Mouse (Mus musculus) heart, embryonic 13.5 days (tissue): ENCODE results near the gene Sf3b2. TPM values are rescaled to one million over a fixed set of nuclear protein-coding genes. Genes with fewer than 3 reads are reported as not detected.
"Not testable (repeated sequence)": the region's sequence is repeated elsewhere in the genome, so short reads cannot be mapped to it uniquely, and the experiment has no call there.

ENCODE experiments used
- ATAC-seq: fragments of 200-750 bp; cut with Nextera tagmentation; 2 replicates; pipeline ENCODE4 v1.8.0; 2017; ENCODE audit warnings: moderate TSS enrichment; ENCODE audit not compliant: insufficient number of reproducible peaks, low FRiP score, low TSS enrichment; ENCODE audit errors: extremely low read depth
- H3K27ac ChIP-seq: fragments of 300-500 bp; sonication (generic); replicated peaks from 2 replicates; pipeline ENCODE4 v1.5.1; 2015; ENCODE audit warnings: moderate library complexity, mild to moderate bottlenecking, inconsistent platforms
- H3K27me3 ChIP-seq: fragments of 300-500 bp; sonication (generic); replicated peaks from 2 replicates; pipeline ENCODE4 v1.6.1; 2015; ENCODE audit warnings: mild to moderate bottlenecking, inconsistent platforms
- H3K36me3 ChIP-seq: fragments of 300-500 bp; sonication (generic); 2 replicates; pipeline ENCODE4 v1.6.1; 2015; ENCODE audit warnings: mild to moderate bottlenecking, inconsistent platforms
- H3K4me1 ChIP-seq: fragments of 300-500 bp; sonication (generic); 2 replicates; pipeline ENCODE4 v1.6.1; 2015; ENCODE audit warnings: inconsistent platforms
- H3K4me2 ChIP-seq: fragments of 300-500 bp; sonication (generic); 2 replicates; pipeline ENCODE4 v1.6.1; 2015; ENCODE audit warnings: inconsistent platforms, mild to moderate bottlenecking, moderate library complexity
- H3K4me3 ChIP-seq: fragments of 300-500 bp; sonication (generic); 2 replicates; pipeline ENCODE4 v1.5.1; 2015; ENCODE audit warnings: moderate library complexity, mild to moderate bottlenecking, inconsistent platforms
- H3K9ac ChIP-seq: fragments of 300-500 bp; sonication (generic); 2 replicates; pipeline ENCODE4 v1.6.1; 2015; ENCODE audit warnings: inconsistent platforms, mild to moderate bottlenecking, moderate library complexity
- H3K9me3 ChIP-seq: fragments of 300-500 bp; sonication (generic); 2 replicates; pipeline ENCODE4 v1.6.1; 2016; ENCODE audit warnings: inconsistent platforms
- WGBS: fragments of 180-500 bp; shearing (Covaris S2); methylation state at CpG from one replicate; pipeline ENCODE4 v1.1.7; 2015; ENCODE audit warnings: mixed read lengths; 5-methylcytosine and 5-hydroxymethylcytosine counted together
- polyA plus RNA-seq: library from polyadenylated mRNA; unstranded; fragments of >200 nt; fragmentation: Nextera tagmentation; extraction: Ambion mirVana; gene quantifications from 2 replicates; pipeline ENCODE4 v1.2.1, GENCODE M21; 2015

Sf3b2 gene
- polyA plus RNA-seq, 1 experiment from 2014 or later, result 210 TPM

DNA sequence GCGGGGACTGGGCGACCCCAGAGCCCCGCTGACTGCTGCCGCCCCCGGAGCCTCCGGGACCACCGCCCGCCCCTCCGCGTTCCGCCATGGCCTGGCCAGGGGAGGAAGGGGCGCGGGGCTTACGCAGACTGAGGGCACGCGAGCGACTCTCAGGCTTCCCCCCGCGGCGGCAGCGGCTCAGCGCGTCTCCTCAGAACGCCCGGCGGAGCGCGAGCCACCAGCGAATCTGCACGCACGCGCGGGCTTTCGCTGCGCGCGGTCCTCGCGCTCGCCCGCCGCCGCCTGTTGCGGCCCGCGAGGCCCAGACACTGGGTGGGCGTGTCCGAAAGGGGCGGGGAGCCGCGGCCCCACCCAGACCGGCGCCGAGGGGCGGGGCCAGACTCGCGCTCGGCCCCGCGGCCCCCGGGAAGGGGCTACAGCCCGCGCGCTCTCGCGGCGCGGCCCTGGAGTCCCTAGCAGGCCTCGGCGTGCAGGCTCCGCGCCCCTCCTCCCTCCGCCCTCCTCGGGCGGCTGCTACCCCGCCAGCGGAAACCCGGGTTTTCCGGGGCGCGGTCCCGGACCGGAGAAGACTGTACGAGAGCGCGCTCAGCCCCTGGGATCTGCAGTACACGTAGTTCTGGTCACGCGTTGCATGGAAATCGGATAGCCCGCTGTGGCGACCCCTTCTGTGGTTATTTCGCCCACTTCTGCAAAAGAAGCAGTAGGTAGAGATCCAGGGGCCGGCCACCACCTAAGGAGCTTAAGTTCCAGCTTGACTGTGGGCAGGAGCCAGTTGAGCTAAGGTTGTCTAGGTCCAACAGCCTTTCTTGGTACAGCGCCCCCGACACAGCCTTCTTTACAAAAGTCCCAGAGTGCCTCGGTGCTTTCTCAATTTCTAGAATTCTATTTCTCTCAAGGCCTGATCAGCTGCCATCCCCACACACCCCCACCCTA, 22.2 kb downstream of the Sf3b2 start, which contains the start of gene Pacs1:
Pacs1 (minus strand) TSS at position 319 of the 933 bp plus-strand sequence.
- H3K36me3 ChIP-seq, result peaks cover 40% of the 10 kb centered on the region
- H3K27ac ChIP-seq, result peak within 1 kb of the TSS; percentile 92
- peak within 1 kb of the TSS; percentile 94 for H3K4me2 ChIP-seq
- H3K4me1 ChIP-seq, result peaks cover 52% of the 10 kb centered on the region
- H3K4me3 ChIP-seq, result peak within 1 kb of the TSS; percentile 95
- under 1% methylated on average over 77 of the region's 97 CpGs for WGBS
- H3K27me3 ChIP-seq, result no peaks in the 10 kb centered on the region
- no peaks in the 10 kb centered on the region for H3K9me3 ChIP-seq
- peak within 1 kb of the TSS; percentile 97 for H3K9ac ChIP-seq
- ATAC-seq, result peak; percentile 91

GRCm38 (mm10) chr19:5272326-5272795, 22.9 kb downstream of the Sf3b2 start:
- Histone ChIP-seq H3K4me1 (peaks cover 59% of the 10 kb centered on the region), H3K4me2 (peak overlapping the region; percentile 94), H3K27me3 (no peaks in the 10 kb centered on the region), H3K27ac (peak overlapping the region; percentile 92), H3K9me3 (no peaks in the 10 kb centered on the region), H3K9ac (peak overlapping the region; percentile 97), H3K36me3 (peaks cover 33% of the 10 kb centered on the region), H3K4me3 (peak overlapping the region; percentile 95)
- WGBS, result under 1% methylated on average over 27 of the region's 30 CpGs
- ATAC-seq, result peak; percentile 15; the same call in 1 of the 2 replicates

GRCm38 (mm10) chr19:5271430-5271829, 23.8 kb downstream of the Sf3b2 start:
- Histone ChIP-seq H3K4me2 (peak overlapping the region; percentile 94), H3K9ac (peak overlapping the region; percentile 97), H3K9me3 (no peaks in the 10 kb centered on the region), H3K27me3 (no peaks in the 10 kb centered on the region), H3K27ac (no peak overlapping the region), H3K36me3 (peaks cover 26% of the 10 kb centered on the region), H3K4me1 (peaks cover 68% of the 10 kb centered on the region), H3K4me3 (peak overlapping the region; percentile 95)
- no peak for ATAC-seq
- WGBS, result 35% methylated on average over 1 of the region's 1 CpGs

- H3K27ac ChIP-seq, result no peak overlapping the region
- H3K9ac ChIP-seq, result peak overlapping the region; percentile 56; the same call in 1 of the 2 replicates
- 30% methylated on average over 5 of the region's 5 CpGs for WGBS
- H3K4me1 ChIP-seq, result peaks cover 73% of the 10 kb centered on the region
- no peaks in the 10 kb centered on the region for H3K27me3 ChIP-seq
- no peaks in the 10 kb centered on the region for H3K9me3 ChIP-seq
- no peak for ATAC-seq
- H3K4me3 ChIP-seq, result no peak overlapping the region
- peaks cover 5% of the 10 kb centered on the region for H3K36me3 ChIP-seq
- peak overlapping the region; percentile 24; the same call in 1 of the 2 replicates for H3K4me2 ChIP-seq
Observed at GRCm38 (mm10) chr19:5269392-5269791, 25.9 kb downstream of the Sf3b2 start.

DNA sequence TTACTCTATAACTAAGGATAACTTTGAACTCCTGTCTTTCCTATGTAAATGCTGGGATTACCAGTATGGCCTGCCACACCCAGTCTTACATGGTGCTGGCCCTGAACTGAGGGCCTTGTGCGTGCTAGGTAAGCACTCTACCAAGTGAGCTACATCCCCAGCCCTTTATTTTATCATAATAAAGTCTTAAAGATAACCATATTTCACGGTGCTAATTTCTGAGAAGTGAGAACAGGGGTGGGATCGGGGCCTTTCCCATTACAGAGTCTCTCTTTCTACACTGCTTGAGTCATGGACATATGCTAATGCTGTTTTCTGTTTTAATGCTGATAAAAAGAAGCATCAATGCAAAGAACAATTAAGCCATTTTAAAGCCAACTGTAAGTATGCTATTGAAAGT, 26.4 kb downstream of the Sf3b2 start:
- no peaks in the 10 kb centered on the region for H3K9me3 ChIP-seq

DNA sequence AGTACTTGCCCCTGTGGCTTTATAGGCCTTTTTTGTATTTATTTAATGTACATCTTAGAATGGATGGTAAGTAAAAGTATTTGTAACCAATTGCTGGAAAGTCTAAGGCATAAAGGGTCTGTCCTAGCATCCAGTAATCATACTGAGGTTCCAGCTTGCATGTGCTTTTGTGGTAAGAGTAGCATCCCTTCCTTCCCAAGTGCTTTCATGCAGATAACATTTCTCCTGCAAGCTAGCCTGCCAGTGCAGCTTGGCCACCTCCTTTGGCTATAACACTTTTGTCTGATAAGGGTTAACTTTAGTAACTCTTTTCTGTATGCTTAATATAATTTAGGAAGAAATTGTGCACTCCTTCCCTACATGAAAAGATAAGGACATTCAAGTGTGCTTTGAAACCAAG, 27.2 kb downstream of the Sf3b2 start:
- ATAC-seq, result no peak
- no peaks in the 10 kb centered on the region for H3K9me3 ChIP-seq
- no peaks in the 10 kb centered on the region for H3K36me3 ChIP-seq
- no peaks in the 10 kb centered on the region for H3K27me3 ChIP-seq
- H3K4me3 ChIP-seq, result no peak overlapping the region
- peaks cover 61% of the 10 kb centered on the region for H3K4me1 ChIP-seq
- no peak overlapping the region for H3K27ac ChIP-seq
- no peak overlapping the region for H3K4me2 ChIP-seq
- no peak overlapping the region for H3K9ac ChIP-seq

More for the DNA sequence above, 26.4 kb downstream of the Sf3b2 start:
- no peak overlapping the region for H3K27ac ChIP-seq
- H3K4me3 ChIP-seq, result no peak overlapping the region
- H3K4me2 ChIP-seq, result no peak overlapping the region
- 69% methylated on average over 3 of the region's 3 CpGs for WGBS
- H3K36me3 ChIP-seq, result peaks cover under 1% of the 10 kb centered on the region; the same call in 1 of the 2 replicates
- no peak for ATAC-seq
- H3K4me1 ChIP-seq, result peaks cover 68% of the 10 kb centered on the region
- no peaks in the 10 kb centered on the region for H3K27me3 ChIP-seq
- no peak overlapping the region for H3K9ac ChIP-seq

DNA sequence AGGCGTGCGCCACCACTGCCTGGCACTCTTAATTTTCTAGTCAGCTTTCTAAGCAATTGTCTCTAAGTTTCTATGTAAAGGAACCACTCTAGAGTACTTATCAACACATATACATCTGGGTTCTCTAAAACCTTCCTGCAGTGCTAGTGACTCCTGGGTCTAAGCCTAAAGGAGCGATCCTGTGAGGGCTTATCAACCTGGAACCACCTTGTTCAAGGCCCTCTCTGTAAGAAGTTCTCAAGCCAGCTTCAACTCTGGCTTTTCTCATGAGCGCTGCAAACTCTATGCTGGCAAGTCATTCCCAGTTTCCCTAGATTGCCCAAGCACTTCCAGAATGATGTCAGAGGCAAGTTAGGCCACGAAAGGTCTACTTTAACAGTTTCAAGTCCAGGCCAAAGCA, 28.2 kb downstream of the Sf3b2 start:
- WGBS, result 81% methylated on average over 5 of the region's 5 CpGs
- H3K4me3 ChIP-seq, result no peak overlapping the region
- H3K27me3 ChIP-seq, result no peaks in the 10 kb centered on the region
- no peaks in the 10 kb centered on the region for H3K9me3 ChIP-seq
- no peak for ATAC-seq
- H3K4me1 ChIP-seq, result peaks cover 58% of the 10 kb centered on the region
- H3K36me3 ChIP-seq, result no peaks in the 10 kb centered on the region
- H3K4me2 ChIP-seq, result no peak overlapping the region
- no peak overlapping the region for H3K27ac ChIP-seq
- no peak overlapping the region for H3K9ac ChIP-seq

DNA sequence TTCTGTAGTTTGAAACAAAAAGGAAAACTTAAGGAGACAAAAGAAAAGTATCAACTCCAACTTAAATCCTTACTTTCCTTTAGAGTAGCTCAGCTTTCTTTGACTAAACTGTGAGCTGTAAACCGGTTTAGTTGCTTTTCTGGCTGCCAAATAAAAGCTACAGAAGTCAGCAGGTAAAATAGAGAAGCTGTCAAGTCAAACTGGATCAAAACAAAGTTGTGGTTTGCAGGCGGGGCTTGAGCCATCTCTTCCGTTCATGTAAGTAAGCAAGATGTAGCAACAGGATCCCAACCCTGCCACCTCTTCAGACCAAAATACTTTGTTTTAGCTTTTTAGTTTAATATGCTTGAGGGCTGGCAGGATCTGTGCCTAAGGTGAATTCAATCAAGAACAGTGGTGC, 38.1 kb downstream of the Sf3b2 start:
- no peak overlapping the region for H3K4me2 ChIP-seq
- H3K36me3 ChIP-seq, result peaks cover 8% of the 10 kb centered on the region
- no peak overlapping the region for H3K4me3 ChIP-seq
- H3K9ac ChIP-seq, result no peak overlapping the region
- no peak for ATAC-seq
- H3K27me3 ChIP-seq, result no peaks in the 10 kb centered on the region
- 53% methylated on average over 3 of the region's 3 CpGs for WGBS
- no peak overlapping the region for H3K27ac ChIP-seq
- peaks cover 27% of the 10 kb centered on the region for H3K4me1 ChIP-seq
- no peaks in the 10 kb centered on the region for H3K9me3 ChIP-seq

- WGBS, result 81% methylated on average over 1 of the region's 1 CpGs
- not testable (repeated sequence) for H3K27ac ChIP-seq, H3K9ac ChIP-seq, ATAC-seq, H3K36me3 ChIP-seq, H3K27me3 ChIP-seq, H3K4me1 ChIP-seq, H3K9me3 ChIP-seq, H3K4me2 ChIP-seq, H3K4me3 ChIP-seq
Observed at GRCm38 (mm10) chr19:5236981-5237380, 58.3 kb downstream of the Sf3b2 start.

- Histone ChIP-seq H3K4me2 (no peak overlapping the region), H3K27ac (no peak overlapping the region), H3K9me3 (no peaks in the 10 kb centered on the region), H3K36me3 (no peaks in the 10 kb centered on the region), H3K4me1 (0 out of 2 replicates have a peak, but pooled peaks cover 9% of the 10 kb centered on the region), H3K27me3 (no peaks in the 10 kb centered on the region), H3K9ac (no peak overlapping the region), H3K4me3 (no peak overlapping the region)
- ATAC-seq, result no peak
- WGBS, result 85% methylated on average over 4 of the region's 4 CpGs
Observed at GRCm38 (mm10) chr19:5232696-5233095, 62.6 kb downstream of the Sf3b2 start.

DNA sequence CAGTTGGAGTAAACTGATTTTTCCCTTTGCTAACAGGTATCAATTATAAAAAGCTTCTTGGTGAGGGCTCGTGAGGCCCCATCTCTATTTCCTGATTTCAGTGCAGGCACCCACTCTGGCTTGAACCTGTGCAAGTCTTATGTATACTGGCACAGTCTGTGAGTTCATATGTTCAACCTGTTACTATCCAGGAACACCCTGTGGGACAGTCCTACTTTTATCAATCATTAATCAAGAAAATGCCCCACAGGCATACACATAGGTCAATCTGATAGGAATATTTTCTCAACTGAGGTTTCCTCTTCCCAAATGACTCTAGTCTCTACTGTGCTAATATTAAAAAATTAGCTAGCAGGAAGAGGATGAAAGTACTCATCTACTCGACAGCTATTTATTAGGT, 65.1 kb downstream of the Sf3b2 start:
- Histone ChIP-seq H3K9me3 (no peaks in the 10 kb centered on the region), H3K4me1 (0 out of 2 replicates have a peak, but pooled peaks cover 6% of the 10 kb centered on the region), H3K36me3 (no peaks in the 10 kb centered on the region), H3K27me3 (no peaks in the 10 kb centered on the region), H3K4me3 (no peak overlapping the region), H3K9ac (no peak overlapping the region), H3K27ac (no peak overlapping the region), H3K4me2 (no peak overlapping the region)
- WGBS, result 69% methylated on average over 2 of the region's 2 CpGs
- ATAC-seq, result no peak
